Mouse (Mus musculus) liver, embryonic 16.5 days (tissue): ENCODE data around the gene Srgap3. TPM values are rescaled to one million over a fixed set of nuclear protein-coding genes. Genes with fewer than 3 reads are reported as not detected.

Source experiments
- ATAC-seq: fragments of 200-750 bp; cut with Nextera tagmentation; 2 replicates; pipeline ENCODE4 v1.8.0; 2017; ENCODE audit warnings: low read depth, mild to moderate bottlenecking, moderate number of reproducible peaks, moderate library complexity
- H3K27ac ChIP-seq: fragments of 300-500 bp; sonication (generic); 2 replicates; pipeline ENCODE4 v1.5.1; 2014; ENCODE audit warnings: mild to moderate bottlenecking, low read length
- H3K27me3 ChIP-seq: fragments of 300-500 bp; sonication (generic); 2 replicates; pipeline ENCODE4 v1.6.1; 2014; ENCODE audit warnings: low read depth, low read length, mixed read lengths; ENCODE audit not compliant: control insufficient read depth, insufficient read depth
- H3K36me3 ChIP-seq: fragments of 300-500 bp; sonication (generic); 2 replicates; pipeline ENCODE4 v1.6.1; 2014; ENCODE audit warnings: mild to moderate bottlenecking; ENCODE audit not compliant: control insufficient read depth, insufficient read depth
- H3K4me1 ChIP-seq: fragments of 300-500 bp; sonication (generic); 2 replicates; pipeline ENCODE4 v1.6.1; 2014; ENCODE audit warnings: low read depth, low read length, mixed read lengths; ENCODE audit not compliant: control insufficient read depth
- H3K4me2 ChIP-seq: fragments of 300-500 bp; sonication (generic); 2 replicates; pipeline ENCODE4 v1.6.1; 2014; ENCODE audit warnings: low read depth, low read length, mixed read lengths
- H3K4me3 ChIP-seq: fragments of 300-500 bp; sonication (generic); 2 replicates; pipeline ENCODE4 v1.5.1; 2014; ENCODE audit warnings: low read depth, mild to moderate bottlenecking, low read length
- H3K9ac ChIP-seq: fragments of 300-500 bp; sonication (generic); 2 replicates; pipeline ENCODE4 v1.6.1; 2014; ENCODE audit warnings: low read depth, low read length
- H3K9me3 ChIP-seq: fragments of 300-500 bp; sonication (generic); replicated peaks from 2 replicates; pipeline ENCODE4 v1.6.1; 2016; ENCODE audit warnings: low read length; ENCODE audit not compliant: control insufficient read depth
- WGBS: fragments of 180-500 bp; shearing (Covaris S2); extraction: QIAGEN DNeasy Blood & Tissue Kit; methylation state at CpG from one replicate; pipeline ENCODE4 v1.1.7; 2014; ENCODE audit not compliant: insufficient replicate concordance; 5-methylcytosine and 5-hydroxymethylcytosine counted together
- polyA plus RNA-seq: library from polyadenylated mRNA; unstranded; fragments of >200 nt; fragmentation: Nextera tagmentation; extraction: Ambion mirVana; gene quantifications from 2 replicates; pipeline ENCODE4 v1.2.1, GENCODE M21; 2015

Gene Srgap3
- polyA plus RNA-seq, 1 experiment from 2014 or later = 0.22 TPM

DNA sequence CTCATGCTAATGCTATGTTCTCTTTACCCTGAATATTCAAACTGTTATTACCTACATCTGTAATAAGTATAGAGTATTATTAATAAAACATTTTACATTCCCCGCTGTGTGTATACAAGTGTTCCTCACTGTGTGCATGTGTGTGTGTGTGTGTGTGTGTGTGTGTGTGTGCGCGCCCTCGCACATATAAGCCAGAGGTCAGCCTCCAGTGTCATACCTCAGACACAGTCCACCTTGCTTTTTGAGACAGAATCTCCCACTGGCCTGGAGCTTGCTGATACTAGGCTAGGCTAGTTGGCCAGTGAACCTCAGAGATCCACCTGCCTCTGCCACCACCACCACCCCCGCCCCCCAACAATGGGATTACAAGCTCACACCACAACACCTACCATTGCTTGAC is 43.3 kb downstream of the Srgap3 start:
- WGBS = 73% methylated on average over 5 of the region's 5 CpGs
- H3K9ac ChIP-seq = no peak overlapping the region
- H3K27ac ChIP-seq = no peak overlapping the region
- no peak for ATAC-seq
- no peaks in the 10 kb centered on the region for H3K9me3 ChIP-seq
- H3K4me2 ChIP-seq = no peak overlapping the region
- no peaks in the 10 kb centered on the region for H3K36me3 ChIP-seq
- no peak overlapping the region for H3K4me3 ChIP-seq
- no peaks in the 10 kb centered on the region for H3K4me1 ChIP-seq
- H3K27me3 ChIP-seq = no peaks in the 10 kb centered on the region

DNA sequence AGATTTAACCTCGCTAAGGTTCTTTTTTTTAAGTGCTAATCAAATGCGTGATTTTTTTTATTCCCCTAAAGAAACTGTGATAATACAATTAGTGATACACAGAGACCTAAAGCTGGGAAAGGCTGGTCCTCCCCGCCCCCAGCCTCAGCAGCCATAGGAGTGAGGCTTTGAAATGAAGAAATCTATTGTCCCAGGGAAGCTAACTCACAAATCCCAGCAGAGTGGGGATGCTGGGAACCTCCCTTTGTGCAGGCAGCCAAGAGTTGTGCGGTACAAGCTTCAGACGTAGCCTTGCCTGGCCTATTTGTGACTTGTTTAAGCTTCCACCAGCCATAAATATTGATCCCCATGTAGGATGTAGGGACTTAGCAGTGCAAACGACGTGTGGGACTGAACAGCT is 43.8 kb downstream of the Srgap3 start:
- Histone ChIP-seq H3K9me3 (no peaks in the 10 kb centered on the region), H3K4me1 (no peaks in the 10 kb centered on the region), H3K9ac (no peak overlapping the region), H3K4me3 (no peak overlapping the region), H3K4me2 (no peak overlapping the region), H3K27me3 (no peaks in the 10 kb centered on the region), H3K36me3 (no peaks in the 10 kb centered on the region), H3K27ac (no peak overlapping the region)
- 36% methylated on average over 7 of the region's 7 CpGs for WGBS
- no peak for ATAC-seq

DNA sequence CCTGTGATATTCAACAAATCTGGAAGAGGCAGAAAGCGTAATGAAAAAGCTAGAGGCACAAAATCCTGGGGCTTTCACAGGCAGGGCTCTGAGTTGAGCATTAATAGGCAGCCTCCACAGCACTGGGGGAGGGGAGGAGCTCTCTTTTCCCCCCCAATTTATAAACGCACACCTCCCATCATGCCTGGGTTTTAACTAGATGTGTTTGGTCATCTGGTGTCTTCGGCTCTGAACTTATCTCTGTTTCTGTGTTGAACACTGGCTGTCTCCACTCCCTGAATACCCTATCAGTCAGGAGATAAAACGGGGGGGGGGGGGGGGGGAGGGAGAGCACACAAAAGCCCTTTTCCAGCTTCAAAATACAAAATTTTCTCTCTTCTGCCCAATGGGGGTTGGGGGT is 44.3 kb downstream of the Srgap3 start:
- Histone ChIP-seq H3K4me2 (no peak overlapping the region), H3K27me3 (no peaks in the 10 kb centered on the region), H3K4me3 (no peak overlapping the region), H3K9ac (no peak overlapping the region), H3K27ac (no peak overlapping the region), H3K36me3 (no peaks in the 10 kb centered on the region), H3K4me1 (no peaks in the 10 kb centered on the region), H3K9me3 (no peaks in the 10 kb centered on the region)
- WGBS = 18% methylated on average over 4 of the region's 4 CpGs
- 0 out of 2 replicates have a peak, but pooled peaks have one; percentile 30 for ATAC-seq

DNA sequence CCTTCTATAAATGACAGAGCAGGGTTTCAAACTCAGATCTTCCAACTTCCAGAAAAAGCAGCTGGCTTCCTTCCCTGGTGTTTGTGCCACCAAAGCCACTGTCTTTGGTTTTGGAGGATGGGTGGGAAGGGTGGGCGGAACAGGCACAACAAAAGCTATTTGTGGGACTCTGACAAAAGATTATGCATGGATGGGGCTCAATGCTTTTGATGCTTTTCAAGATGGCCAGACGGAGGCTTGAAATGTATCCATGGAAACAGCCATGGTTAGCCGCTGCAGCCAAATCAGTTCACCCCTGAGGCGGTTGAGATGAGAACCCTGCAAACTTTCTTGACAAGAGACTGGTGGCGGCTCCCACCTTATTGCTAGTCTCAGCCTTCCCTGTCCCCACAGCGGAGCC is 46.8 kb downstream of the Srgap3 start:
- H3K27me3 ChIP-seq = no peaks in the 10 kb centered on the region
- H3K4me2 ChIP-seq = no peak overlapping the region
- no peaks in the 10 kb centered on the region for H3K9me3 ChIP-seq
- 63% methylated on average over 6 of the region's 6 CpGs for WGBS
- H3K27ac ChIP-seq = no peak overlapping the region
- H3K4me3 ChIP-seq = no peak overlapping the region
- no peaks in the 10 kb centered on the region for H3K4me1 ChIP-seq
- H3K9ac ChIP-seq = no peak overlapping the region
- no peaks in the 10 kb centered on the region for H3K36me3 ChIP-seq
- no peak for ATAC-seq

DNA sequence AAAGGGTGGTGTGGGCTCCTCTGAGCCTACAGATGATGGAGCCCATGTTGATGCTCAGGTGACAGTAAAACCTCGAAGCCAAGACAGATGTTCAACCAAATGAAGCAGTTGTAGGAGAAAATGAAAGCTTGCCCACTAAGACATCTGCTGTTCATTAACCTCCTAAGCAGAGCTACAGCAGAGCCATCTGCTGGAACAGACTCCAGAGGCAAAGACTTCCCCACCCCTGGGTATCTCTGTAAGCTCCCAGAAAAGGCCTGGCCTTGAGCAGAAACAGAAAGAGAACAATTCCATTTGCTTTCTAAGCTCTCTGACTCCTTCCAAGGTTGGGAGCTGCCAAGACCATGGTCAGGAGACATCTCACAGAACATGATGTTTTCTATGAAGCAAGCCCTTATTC is 47.4 kb downstream of the Srgap3 start:
- Histone ChIP-seq H3K27ac (no peak overlapping the region), H3K4me3 (no peak overlapping the region), H3K9me3 (no peaks in the 10 kb centered on the region), H3K27me3 (no peaks in the 10 kb centered on the region), H3K4me1 (no peaks in the 10 kb centered on the region), H3K9ac (no peak overlapping the region), H3K36me3 (no peaks in the 10 kb centered on the region), H3K4me2 (no peak overlapping the region)
- ATAC-seq = no peak
- WGBS = 25% methylated on average over 1 of the region's 1 CpGs

DNA sequence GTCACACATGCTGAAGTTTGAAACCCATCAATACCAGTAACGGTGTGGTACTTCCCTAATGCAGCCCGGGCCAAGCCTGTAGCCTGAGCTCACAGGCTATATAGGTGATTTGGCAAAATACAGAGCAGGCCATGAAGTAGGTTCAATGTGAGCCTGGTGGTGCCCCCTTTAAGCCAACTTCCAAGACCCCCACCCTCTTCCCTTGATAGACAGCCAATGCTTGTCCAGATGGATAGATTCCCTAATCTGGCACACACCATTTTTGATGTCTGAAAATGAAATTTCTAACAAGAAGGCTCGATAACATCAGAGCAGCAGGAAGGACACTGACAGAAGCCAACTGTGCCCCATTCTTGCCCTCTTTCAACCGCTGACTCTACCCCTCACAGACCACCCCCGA is 47.8 kb downstream of the Srgap3 start:
- Histone ChIP-seq H3K36me3 (no peaks in the 10 kb centered on the region), H3K27me3 (no peaks in the 10 kb centered on the region), H3K27ac (no peak overlapping the region), H3K9me3 (no peaks in the 10 kb centered on the region), H3K9ac (no peak overlapping the region), H3K4me3 (no peak overlapping the region), H3K4me2 (no peak overlapping the region), H3K4me1 (no peaks in the 10 kb centered on the region)
- 54% methylated on average over 5 of the region's 5 CpGs for WGBS
- no peak for ATAC-seq

DNA sequence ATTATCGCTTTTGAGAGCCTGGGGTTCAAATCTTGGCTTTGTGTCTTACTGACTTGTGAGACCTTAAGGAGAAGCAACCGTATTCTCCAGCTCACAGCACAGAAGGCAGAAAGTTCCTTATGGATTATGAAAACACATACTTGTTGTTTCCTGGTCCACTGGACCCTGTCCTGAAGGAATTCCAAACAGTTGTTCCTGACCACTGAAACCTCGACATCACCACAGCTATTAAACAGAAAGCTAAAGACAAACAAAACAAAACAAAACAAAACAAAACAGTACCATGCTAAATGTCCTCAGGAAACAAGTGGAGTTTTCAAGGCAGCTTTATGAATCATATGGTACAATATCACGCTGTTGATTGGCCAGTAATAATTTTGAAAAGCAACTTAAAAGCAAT is 48.6 kb downstream of the Srgap3 start:
- Histone ChIP-seq H3K9ac (no peak overlapping the region), H3K4me1 (no peaks in the 10 kb centered on the region), H3K27ac (no peak overlapping the region), H3K27me3 (no peaks in the 10 kb centered on the region), H3K9me3 (no peaks in the 10 kb centered on the region), H3K4me3 (no peak overlapping the region), H3K36me3 (no peaks in the 10 kb centered on the region), H3K4me2 (no peak overlapping the region)
- no peak for ATAC-seq
- 56% methylated on average over 4 of the region's 4 CpGs for WGBS

DNA sequence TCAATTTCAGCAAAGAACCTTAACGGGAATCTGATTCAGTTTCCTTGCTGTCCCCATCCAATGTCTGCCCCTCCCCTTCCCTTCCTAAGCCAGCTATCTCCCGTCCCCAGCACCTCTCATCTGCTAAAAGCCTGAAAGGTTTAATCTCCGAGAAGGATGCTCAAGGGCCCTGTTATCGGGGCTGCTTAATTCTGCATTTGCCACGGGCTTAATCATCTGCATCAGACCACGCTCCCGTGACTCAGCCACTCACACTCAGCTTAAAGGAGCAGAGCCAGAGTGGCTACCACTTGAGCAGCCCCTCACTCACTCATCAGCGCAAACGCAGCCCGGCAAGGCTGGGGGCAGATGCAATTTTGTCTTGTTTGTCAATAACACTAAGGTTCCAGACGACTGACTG is 50.7 kb downstream of the Srgap3 start:
- Histone ChIP-seq H3K4me3 (no peak overlapping the region), H3K27ac (no peak overlapping the region), H3K9ac (no peak overlapping the region), H3K27me3 (no peaks in the 10 kb centered on the region), H3K36me3 (no peaks in the 10 kb centered on the region), H3K9me3 (no peaks in the 10 kb centered on the region), H3K4me1 (no peaks in the 10 kb centered on the region), H3K4me2 (no peak overlapping the region)
- no peak for ATAC-seq
- 42% methylated on average over 11 of the region's 11 CpGs for WGBS

DNA sequence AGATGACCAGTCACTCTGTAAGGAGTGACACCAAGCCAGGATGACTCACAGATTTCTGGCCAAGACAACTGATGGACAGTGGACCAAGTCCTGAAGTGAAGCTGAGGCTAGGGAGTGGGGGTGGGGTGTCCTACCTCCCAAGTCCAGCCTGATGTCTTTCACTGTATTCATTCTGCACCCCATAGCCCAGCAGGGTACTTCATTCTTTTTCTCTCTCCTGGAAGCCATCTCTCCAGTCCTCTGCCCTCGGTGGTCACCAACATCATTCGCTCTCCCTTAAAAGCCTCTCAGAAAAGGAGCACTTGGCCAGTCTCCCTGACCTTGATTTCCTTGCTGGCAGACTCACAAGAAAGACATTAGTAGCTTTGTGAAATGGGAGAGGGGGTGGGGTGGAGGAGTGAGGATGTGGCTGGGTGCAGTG is 56.7 kb downstream of the Srgap3 start:
- no peak for ATAC-seq
- H3K36me3 ChIP-seq = no peaks in the 10 kb centered on the region
- H3K4me1 ChIP-seq = no peaks in the 10 kb centered on the region
- no peaks in the 10 kb centered on the region for H3K27me3 ChIP-seq
- no peak overlapping the region for H3K4me2 ChIP-seq
- H3K9me3 ChIP-seq = no peaks in the 10 kb centered on the region
- no peak overlapping the region for H3K27ac ChIP-seq
- no peak overlapping the region for H3K9ac ChIP-seq
- H3K4me3 ChIP-seq = no peak overlapping the region
- WGBS = 56% methylated on average over 2 of the region's 2 CpGs
